Mouse (Mus musculus) midbrain, embryonic 11.5 days (tissue): ENCODE measurements around the gene Snx9. TPM values are rescaled to one million over a fixed set of nuclear protein-coding genes. Genes with fewer than 3 reads are reported as not detected.

Experiments used
- ATAC-seq: fragments of 200-750 bp; cut with Nextera tagmentation; 2 replicates; pipeline ENCODE4 v1.8.0; 2017; ENCODE audit warnings: moderate TSS enrichment, moderate library complexity; ENCODE audit not compliant: low FRiP score
- DNase-seq: peaks from one replicate; pipeline ENCODE4 v3.0.0; 2015; ENCODE audit warnings: low spot score; ENCODE audit errors: missing footprints
- H3K27ac ChIP-seq: fragments of 300-500 bp; sonication (generic); 2 replicates; pipeline ENCODE4 v1.5.1; 2014; ENCODE audit warnings: low read depth, low read length
- H3K27me3 ChIP-seq: fragments of 300-500 bp; sonication (generic); 2 replicates; pipeline ENCODE4 v1.6.1; 2014; ENCODE audit warnings: mild to moderate bottlenecking, low read length, moderate library complexity, mixed read lengths; ENCODE audit not compliant: control insufficient read depth, insufficient read depth
- H3K36me3 ChIP-seq: fragments of 300-500 bp; sonication (generic); 2 replicates; pipeline ENCODE4 v1.6.1; 2014; ENCODE audit warnings: mild to moderate bottlenecking, low read length, moderate library complexity, mixed read lengths; ENCODE audit not compliant: control insufficient read depth, insufficient read depth
- H3K4me1 ChIP-seq: fragments of 300-500 bp; sonication (generic); 2 replicates; pipeline ENCODE4 v1.6.1; 2014; ENCODE audit warnings: low read length; ENCODE audit not compliant: control insufficient read depth, insufficient read depth
- H3K4me2 ChIP-seq: fragments of 300-500 bp; sonication (generic); 2 replicates; pipeline ENCODE4 v1.6.1; 2014; ENCODE audit warnings: mild to moderate bottlenecking, moderate library complexity
- H3K4me3 ChIP-seq: fragments of 300-500 bp; sonication (generic); 2 replicates; pipeline ENCODE4 v1.5.1; 2014; ENCODE audit warnings: low read depth, low read length
- H3K9ac ChIP-seq: fragments of 300-500 bp; sonication (generic); 2 replicates; pipeline ENCODE4 v1.6.1; 2014; ENCODE audit warnings: low read length
- H3K9me3 ChIP-seq: fragments of 300-500 bp; sonication (generic); 2 replicates; pipeline ENCODE4 v1.6.1; 2016; ENCODE audit warnings: low read length; ENCODE audit not compliant: control insufficient read depth
- whole genome bisulfite sequencing: fragments of 180-500 bp; shearing (Covaris S2); extraction: QIAGEN DNeasy Blood & Tissue Kit; methylation state at CpG from one replicate; pipeline ENCODE4 v1.1.7; 2014; 5-methylcytosine and 5-hydroxymethylcytosine counted together
- polyA plus RNA-seq: library from polyadenylated mRNA; unstranded; fragments of >200 nt; fragmentation: Nextera tagmentation; extraction: Ambion mirVana; gene quantifications from 2 replicates; pipeline ENCODE4 v1.2.1, GENCODE M21; 2014

Gene Snx9
- polyA plus RNA-seq, 1 experiment from 2014 or later = 21.7 TPM

DNA sequence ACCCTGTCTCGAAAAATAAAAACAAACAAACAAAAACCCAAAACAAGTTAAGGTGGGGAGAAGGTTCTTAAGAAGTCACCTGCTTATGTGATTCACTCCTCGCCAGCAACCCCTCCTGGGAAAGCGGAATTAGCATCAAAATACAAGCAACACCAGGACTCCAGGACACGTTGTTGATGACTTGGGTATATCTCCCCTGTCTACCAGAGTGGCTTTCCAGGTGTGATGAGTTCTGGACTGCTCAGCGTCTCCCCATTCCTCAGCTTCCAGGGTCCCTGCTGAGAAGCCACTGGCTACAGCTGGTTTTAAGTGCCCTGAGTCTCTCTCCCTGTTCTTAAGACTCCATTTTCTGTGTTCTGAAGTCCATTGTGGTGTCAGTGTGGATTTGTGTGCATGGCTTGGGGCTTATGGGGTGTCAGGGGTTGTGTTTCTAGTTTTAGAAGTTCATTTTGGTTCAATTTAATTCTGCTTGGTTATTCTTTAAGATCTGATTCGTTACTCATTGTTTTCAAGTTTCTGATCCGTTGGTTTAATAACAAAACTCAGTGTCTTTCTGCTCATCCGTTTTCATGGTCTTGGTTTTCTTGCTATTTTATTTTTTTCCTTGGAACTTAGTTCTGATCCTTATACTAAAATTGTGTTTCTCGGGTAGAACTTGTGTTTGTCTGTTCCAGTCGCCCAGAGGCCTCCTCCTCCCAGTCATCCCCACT is 7.7 kb downstream of the Snx9 start:
- Histone ChIP-seq H3K9ac (peak overlapping the region; percentile 36), H3K4me3 (no peak overlapping the region), H3K4me2 (peak overlapping the region; percentile 33; the same call in 1 of the 2 replicates), H3K27ac (no peak overlapping the region), H3K4me1 (peaks cover 11% of the 10 kb centered on the region), H3K27me3 (no peaks in the 10 kb centered on the region), H3K9me3 (no peaks in the 10 kb centered on the region), H3K36me3 (no peaks in the 10 kb centered on the region)
- ATAC-seq = no peak
- WGBS = 63% methylated on average over 10 of the region's 10 CpGs
- peak; percentile 82 for DNase-seq

DNA sequence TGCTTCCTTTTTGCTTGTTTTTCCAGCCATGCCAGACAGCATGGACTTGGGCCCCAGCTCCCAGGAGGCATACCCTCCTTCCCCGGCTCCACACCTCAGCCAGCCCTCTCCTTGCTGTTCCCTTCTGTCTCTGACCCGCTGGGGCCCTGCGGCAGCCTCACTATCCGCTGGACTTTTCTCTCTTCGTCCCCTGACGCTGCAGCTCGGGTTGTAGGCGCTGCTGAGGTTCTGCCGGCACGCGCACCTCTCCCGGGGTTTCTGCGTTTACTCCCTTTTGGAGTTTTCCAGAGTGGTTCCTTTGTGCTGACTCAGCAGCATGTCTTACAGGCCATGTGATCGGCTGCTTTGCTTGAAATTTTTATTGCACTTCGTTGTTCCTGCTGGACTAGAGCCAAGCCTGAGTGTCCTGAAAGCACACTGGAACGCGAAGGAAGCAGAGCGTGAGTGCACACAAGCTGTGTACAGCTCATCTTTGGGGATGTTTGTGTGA is 8.3 kb downstream of the Snx9 start:
- ATAC-seq = no peak
- peak; percentile 90 for DNase-seq
- Histone ChIP-seq H3K4me2 (peak overlapping the region; percentile 33), H3K27ac (no peak overlapping the region), H3K9me3 (no peaks in the 10 kb centered on the region), H3K4me1 (peaks cover 11% of the 10 kb centered on the region), H3K9ac (peak overlapping the region; percentile 36), H3K27me3 (no peaks in the 10 kb centered on the region), H3K36me3 (no peaks in the 10 kb centered on the region), H3K4me3 (no peak overlapping the region)
- WGBS = 43% methylated on average over 18 of the region's 18 CpGs

DNA sequence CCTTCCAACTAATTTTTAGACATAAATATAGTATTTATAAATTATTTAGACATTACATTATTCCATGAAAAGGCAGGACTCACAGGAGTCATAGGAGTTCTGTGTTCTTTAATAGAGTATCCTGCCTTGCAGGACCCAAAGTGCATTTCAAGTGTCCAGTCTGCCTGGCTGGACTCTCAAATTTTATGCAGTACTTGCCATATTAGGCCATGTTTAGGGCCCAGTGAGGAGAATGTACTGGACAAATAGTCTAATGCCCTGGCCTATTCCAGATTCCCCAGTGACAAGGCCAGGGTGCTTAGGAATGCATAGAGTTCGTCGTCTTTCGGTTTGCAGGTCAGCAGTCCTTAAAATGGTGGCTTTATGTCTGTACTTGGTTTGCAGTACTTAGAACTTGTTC is 8.9 kb downstream of the Snx9 start:
- H3K9me3 ChIP-seq = no peaks in the 10 kb centered on the region
- H3K4me1 ChIP-seq = peaks cover 11% of the 10 kb centered on the region
- no peak overlapping the region for H3K9ac ChIP-seq
- no peak overlapping the region for H3K27ac ChIP-seq
- no peaks in the 10 kb centered on the region for H3K27me3 ChIP-seq
- no peak overlapping the region for H3K4me2 ChIP-seq
- H3K4me3 ChIP-seq = no peak overlapping the region
- no peaks in the 10 kb centered on the region for H3K36me3 ChIP-seq
- DNase-seq = peak; percentile 82
- 91% methylated on average over 3 of the region's 3 CpGs for WGBS
- no peak for ATAC-seq

DNA sequence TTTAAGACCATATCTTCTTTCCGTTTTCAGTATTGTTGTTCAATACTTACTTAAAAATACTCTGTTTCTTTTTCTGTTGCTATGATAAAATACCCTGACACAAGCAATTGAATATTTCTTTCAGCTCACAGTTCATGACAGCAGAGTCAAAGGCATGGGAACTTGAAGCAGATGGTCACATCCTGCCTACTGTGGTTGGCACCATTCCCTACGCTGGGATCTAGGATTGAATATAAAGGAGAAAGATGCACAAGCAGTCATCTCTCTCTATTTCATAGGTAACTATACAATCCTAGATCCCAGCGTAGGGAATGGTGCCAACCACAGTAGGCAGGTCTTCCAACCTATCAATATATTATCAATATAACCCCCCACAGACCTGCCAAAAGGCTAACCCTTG is 9.3 kb downstream of the Snx9 start:
- WGBS = 97% methylated on average over 3 of the region's 3 CpGs
- peaks cover 11% of the 10 kb centered on the region for H3K4me1 ChIP-seq
- ATAC-seq = no peak

DNA sequence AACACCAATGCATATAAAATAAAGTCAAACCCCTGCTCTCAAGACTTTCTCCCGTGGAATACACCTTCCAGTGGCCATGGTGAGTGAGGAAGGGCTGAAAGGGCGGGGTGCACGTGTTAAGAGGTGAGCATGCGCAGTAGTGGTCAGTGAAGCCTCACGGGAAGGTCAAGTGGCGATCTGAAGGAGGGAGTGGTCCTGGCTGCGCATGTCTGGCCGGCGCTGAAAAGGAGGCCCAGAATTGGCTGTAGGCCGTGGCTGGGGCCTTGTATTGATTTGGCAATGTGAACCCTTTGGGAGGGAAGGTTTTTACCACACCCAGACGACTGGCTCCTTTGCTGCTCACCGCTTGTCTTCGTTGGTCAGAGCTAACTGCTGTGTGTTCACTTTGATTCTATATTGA is 12.8 kb downstream of the Snx9 start:
- no peaks in the 10 kb centered on the region for H3K9me3 ChIP-seq
- 94% methylated on average over 13 of the region's 13 CpGs for WGBS

More for the DNA sequence above, 9.3 kb downstream of the Snx9 start:
- no peak overlapping the region for H3K9ac ChIP-seq
- no peaks in the 10 kb centered on the region for H3K36me3 ChIP-seq
- H3K4me3 ChIP-seq = no peak overlapping the region
- no peak overlapping the region for H3K4me2 ChIP-seq
- no peaks in the 10 kb centered on the region for H3K9me3 ChIP-seq
- H3K27me3 ChIP-seq = no peaks in the 10 kb centered on the region
- no peak overlapping the region for H3K27ac ChIP-seq
- DNase-seq = peak; percentile 51

DNA sequence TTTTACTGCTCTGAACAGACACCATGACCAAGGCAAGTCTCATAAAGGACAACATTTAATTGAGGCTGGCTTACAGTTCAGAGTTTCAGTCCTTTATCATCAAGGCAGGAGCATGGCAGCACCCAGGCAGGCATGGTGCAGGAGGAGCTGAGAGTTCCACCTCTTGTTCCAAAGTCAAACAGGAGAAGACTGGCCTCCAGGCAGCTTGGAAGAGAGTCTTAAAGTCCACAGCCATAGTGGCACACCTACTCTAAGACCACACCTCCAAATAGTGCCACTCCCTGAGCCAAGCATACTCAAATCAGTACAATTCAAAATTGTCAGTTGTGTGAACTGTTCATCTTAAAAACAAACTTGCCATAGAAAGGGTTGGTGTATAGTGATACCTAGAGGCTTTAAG is 14.4 kb downstream of the Snx9 start:
- H3K36me3 ChIP-seq = no peaks in the 10 kb centered on the region
- DNase-seq (no peak), ATAC-seq (no peak)
- no peaks in the 10 kb centered on the region; the same call in 1 of the 2 replicates for H3K4me1 ChIP-seq
- no peaks in the 10 kb centered on the region for H3K27me3 ChIP-seq
- H3K4me2 ChIP-seq = no peak overlapping the region
- no peak overlapping the region for H3K4me3 ChIP-seq
- no peak overlapping the region for H3K9ac ChIP-seq
- no peak overlapping the region for H3K27ac ChIP-seq
- no peaks in the 10 kb centered on the region for H3K9me3 ChIP-seq

More for the DNA sequence above, 12.8 kb downstream of the Snx9 start:
- H3K27ac ChIP-seq = no peak overlapping the region
- ATAC-seq (no peak), DNase-seq (no peak)
- peaks cover 7% of the 10 kb centered on the region for H3K4me1 ChIP-seq
- no peak overlapping the region for H3K9ac ChIP-seq
- H3K4me2 ChIP-seq = no peak overlapping the region
- no peak overlapping the region for H3K4me3 ChIP-seq
- H3K27me3 ChIP-seq = no peaks in the 10 kb centered on the region
- H3K36me3 ChIP-seq = no peaks in the 10 kb centered on the region

DNA sequence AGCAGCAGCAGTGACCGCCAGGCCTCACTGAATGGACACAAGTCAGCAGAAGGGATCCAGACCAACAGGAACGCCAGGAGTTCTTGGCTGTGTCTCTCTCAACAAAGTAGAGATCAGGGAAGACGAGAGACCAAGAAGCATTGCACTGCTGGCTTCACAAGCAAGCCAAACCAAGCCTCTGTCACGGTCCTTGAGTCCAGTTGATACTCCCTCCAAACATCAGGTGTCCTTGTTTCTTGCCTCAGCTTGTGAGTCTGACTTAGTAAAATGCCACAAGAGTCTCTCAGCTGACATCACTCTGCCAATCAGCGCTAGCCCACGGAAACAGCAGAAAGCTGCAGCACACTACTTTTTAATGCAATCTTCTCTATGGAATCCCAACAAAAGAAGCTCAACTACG is 15.3 kb downstream of the Snx9 start:
- no peaks in the 10 kb centered on the region for H3K27me3 ChIP-seq
- H3K9ac ChIP-seq = no peak overlapping the region
- no peak overlapping the region for H3K27ac ChIP-seq
- 88% methylated on average over 7 of the region's 7 CpGs for WGBS
- ATAC-seq (no peak), DNase-seq (peak; percentile 59)
- H3K4me3 ChIP-seq = no peak overlapping the region
- no peaks in the 10 kb centered on the region for H3K36me3 ChIP-seq
- H3K4me2 ChIP-seq = no peak overlapping the region
- no peaks in the 10 kb centered on the region for H3K9me3 ChIP-seq
- H3K4me1 ChIP-seq = no peaks in the 10 kb centered on the region; the same call in 1 of the 2 replicates

DNA sequence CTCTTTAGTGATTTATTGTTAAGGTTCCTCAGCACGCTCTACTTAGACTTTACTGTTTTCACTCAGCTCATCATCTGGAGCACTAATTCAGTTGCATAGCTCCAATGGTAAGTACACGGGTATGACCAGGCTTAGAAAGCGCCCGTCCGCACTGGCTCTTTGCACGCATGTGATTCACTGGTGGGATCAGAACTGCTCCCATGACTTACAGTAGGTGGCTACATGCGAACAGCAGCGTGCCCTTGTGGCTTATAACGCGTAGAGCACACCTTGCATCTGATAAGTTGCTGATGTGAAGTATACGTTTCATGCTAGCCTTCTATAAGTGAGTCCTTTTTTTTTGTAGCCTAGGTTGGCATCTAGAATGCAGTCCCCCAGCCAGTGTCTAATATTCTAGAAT is 16.1 kb downstream of the Snx9 start:
- no peak overlapping the region for H3K9ac ChIP-seq
- no peak for ATAC-seq
- H3K27ac ChIP-seq = no peak overlapping the region
- H3K36me3 ChIP-seq = no peaks in the 10 kb centered on the region
- H3K4me1 ChIP-seq = peaks cover 1% of the 10 kb centered on the region
- H3K27me3 ChIP-seq = no peaks in the 10 kb centered on the region
- H3K4me3 ChIP-seq = no peak overlapping the region
- WGBS = 93% methylated on average over 11 of the region's 11 CpGs
- H3K4me2 ChIP-seq = no peak overlapping the region
- no peaks in the 10 kb centered on the region for H3K9me3 ChIP-seq
- DNase-seq = peak; percentile 54

DNA sequence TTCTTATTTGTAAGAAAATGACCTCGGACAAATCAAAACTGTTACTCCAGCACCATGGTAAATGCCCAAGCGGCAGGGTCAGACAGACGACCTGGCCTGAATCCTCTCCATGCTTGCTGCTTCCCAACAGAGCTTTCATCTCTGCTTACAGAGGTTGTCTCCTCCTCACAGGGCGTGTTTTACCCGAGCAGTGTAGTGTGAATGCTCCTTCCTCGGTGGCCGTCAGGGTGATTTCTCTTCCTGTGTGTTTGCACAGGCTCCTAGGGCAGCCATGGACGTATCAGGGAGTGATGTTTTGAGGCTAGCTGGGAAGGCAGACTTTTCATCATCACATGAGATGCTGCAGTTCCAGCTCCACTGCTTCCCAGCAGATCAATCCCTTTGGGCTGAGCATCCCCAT is 17.1 kb downstream of the Snx9 start:
- Histone ChIP-seq H3K27ac (no peak overlapping the region), H3K4me2 (no peak overlapping the region), H3K27me3 (no peaks in the 10 kb centered on the region), H3K4me1 (peaks cover 9% of the 10 kb centered on the region), H3K9me3 (no peaks in the 10 kb centered on the region), H3K4me3 (no peak overlapping the region), H3K36me3 (no peaks in the 10 kb centered on the region), H3K9ac (no peak overlapping the region)
- 58% methylated on average over 8 of the region's 8 CpGs for WGBS
- DNase-seq (peak; percentile 54), ATAC-seq (no peak)
